Mouse (Mus musculus) large intestine, adult 2 months (tissue): ENCODE data around the gene Gm17571. TPM values are rescaled to one million over a fixed set of nuclear protein-coding genes. Genes with fewer than 3 reads are reported as not detected.

ENCODE experiments used
- DNase-seq: peaks from one replicate; pipeline ENCODE4 v3.0.0-alpha.2; 2012; ENCODE audit warnings: low read depth, low spot score
- WGBS: fragments of 180-500 bp; shearing (Covaris S2); methylation state at CpG from one replicate; pipeline ENCODE4 v1.1.7; 2018; 5-methylcytosine and 5-hydroxymethylcytosine counted together
- polyA plus RNA-seq: library from polyadenylated mRNA; depleted of rRNA; stranded (reverse); fragments of >200 nt; gene quantifications from 2 replicates; pipeline ENCODE4 v1.2.3, GENCODE M21; 2012

The Gm17571 gene
- polyA plus RNA-seq, 1 experiment: not detected

DNA sequence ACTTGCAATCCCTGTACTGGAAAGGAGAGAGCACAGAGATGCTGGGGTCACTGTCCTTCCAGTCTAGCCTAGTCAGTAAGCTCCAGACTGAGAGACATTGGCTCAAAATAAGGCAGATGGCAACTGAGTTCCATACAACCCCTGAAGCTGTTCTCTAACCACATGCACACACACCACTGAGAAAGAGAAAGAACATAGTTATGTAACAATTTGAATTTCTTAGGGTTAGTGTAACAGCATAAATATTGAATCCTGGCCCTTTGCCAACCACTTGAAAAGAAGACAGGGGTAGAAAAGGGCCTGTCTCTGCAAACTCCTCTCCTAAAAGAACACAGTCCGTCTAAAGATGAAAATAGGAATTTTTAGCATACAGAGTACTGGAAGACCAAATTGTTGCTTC is 12.8 kb upstream of the Gm17571 start:
- WGBS: 68% methylated on average over 1 of the region's 1 CpGs
- DNase-seq: no peak

DNA sequence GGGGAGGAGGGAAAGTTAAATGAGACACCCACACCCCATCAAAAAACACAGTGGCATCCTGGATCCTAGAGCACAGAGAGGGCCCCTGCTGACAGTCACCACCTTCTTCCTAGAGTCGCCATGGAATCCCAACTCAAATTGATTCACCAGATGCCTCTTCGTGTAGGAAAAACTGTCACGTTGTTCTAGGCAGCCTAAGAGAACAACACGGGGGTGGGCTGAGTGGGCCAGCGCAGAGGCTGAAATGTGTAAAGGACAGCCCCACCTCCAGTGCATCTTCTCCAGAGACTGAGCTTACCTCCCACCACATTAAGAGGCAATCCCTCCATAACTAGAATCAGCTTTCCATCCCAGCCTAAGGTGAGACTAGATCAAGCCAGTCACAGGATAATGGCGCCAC is 11.2 kb upstream of the Gm17571 start:
- DNase-seq: no peak
- 92% methylated on average over 6 of the region's 6 CpGs for WGBS

DNA sequence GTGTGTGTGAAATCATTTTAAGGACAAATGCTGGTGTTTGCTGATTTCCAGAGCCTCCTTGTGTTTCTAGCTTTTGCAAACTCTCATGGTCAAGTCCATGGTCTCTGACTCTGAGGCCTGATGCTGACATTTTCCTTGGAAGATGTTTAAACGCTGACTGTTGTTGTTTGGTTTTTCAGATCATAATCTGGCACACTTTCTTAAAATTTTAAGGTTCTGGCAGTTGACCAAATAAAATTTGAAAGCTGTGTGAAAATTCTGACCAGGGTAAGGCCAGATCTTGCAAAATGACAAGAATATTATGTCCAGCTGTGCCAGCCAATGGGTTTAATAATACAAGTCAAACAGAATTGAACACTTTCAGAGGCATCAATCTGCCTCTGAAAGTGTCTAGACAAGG is 8.7 kb upstream of the Gm17571 start:
- 41% methylated on average over 1 of the region's 1 CpGs for WGBS
- no peak for DNase-seq

DNA sequence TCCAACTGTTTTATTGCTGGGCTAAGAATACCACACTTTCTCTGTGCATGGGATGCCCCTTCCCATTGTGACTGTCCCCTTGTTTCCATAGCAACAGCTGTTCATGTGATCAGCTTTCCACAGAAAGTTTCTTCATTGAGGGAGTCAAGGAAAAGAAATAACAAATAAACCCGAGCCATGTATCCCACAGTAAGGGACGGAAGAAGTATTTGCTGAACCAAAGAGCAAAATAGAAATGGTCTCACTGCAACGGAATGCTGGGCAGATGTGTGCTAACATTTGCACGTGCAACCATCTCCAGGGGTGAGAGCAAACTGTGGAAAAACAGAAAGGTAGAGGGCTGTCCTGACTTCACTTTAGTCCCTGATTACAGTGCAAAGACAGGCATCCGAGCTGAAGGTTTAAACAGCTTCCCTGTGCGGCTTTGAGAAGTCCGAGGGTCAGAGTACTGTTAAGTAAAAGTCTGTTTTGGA is 8.1 kb upstream of the Gm17571 start:
- no peak for DNase-seq
- WGBS: 27% methylated on average over 7 of the region's 7 CpGs

- no peak for DNase-seq
- 81% methylated on average over 3 of the region's 3 CpGs for WGBS
Observed at GRCm38 (mm10) chr9:13448716-13449115, 2.2 kb upstream of the Gm17571 start.

DNA sequence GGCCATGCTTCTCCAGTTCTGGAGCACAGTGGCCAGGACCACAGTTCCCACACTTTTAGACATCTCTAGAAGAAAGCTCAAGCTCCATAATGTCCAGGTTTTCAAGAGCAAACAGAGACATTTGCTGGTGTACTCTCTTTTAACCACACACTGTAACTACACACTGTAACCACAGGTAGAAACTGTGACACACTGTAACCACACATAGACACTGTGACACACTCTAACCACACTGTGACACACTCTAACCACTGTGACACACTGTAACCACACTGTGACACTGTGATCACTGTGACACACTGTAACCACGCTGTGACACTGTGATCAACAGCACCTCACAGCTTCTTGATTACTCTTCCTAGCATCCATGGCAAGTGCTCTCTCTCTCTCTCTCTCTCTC is 317 bp downstream of the Gm17571 start:
- DNase-seq: no peak
- 74% methylated on average over 1 of the region's 1 CpGs for WGBS

GRCm38 (mm10) chr9:13443484-13444211 is 2.9 kb downstream of the Gm17571 start:
- no peak for DNase-seq
- 61% methylated on average over 1 of the region's 1 CpGs for WGBS

DNA sequence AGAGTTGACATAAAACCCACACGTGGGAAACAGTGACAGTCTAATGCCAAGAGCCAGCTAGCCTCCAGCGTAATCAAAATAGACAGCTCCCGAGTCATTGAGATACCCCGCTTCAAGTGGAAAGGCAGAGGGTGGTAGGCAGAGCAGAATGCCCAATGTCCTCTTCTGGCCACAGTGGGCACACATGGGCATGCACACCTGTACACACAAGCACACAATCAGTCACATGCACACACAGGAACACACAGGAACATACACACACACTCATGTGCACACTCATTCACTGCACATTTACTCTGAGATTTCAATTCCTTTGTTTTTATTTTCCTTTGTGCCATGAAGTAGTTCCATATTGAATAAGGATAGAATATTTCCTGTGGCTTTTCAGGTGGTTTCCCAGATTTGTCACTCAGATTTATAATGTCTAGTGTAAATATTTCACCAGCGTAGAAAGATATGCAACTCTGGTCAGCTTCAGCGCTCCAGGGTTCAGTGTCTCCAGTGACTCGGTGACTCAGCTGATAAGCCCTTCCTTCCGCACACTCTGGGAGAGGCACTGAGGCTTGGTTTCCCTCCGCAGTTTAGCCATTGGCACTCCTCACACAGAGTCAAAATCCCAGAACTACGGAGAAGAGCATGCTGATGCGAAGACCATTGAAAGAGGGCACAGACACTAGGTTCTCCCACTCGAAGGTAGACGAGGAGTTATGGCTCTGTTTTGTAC is 4.4 kb downstream of the Gm17571 start:
- WGBS: 53% methylated on average over 13 of the region's 13 CpGs
- DNase-seq: no peak

DNA sequence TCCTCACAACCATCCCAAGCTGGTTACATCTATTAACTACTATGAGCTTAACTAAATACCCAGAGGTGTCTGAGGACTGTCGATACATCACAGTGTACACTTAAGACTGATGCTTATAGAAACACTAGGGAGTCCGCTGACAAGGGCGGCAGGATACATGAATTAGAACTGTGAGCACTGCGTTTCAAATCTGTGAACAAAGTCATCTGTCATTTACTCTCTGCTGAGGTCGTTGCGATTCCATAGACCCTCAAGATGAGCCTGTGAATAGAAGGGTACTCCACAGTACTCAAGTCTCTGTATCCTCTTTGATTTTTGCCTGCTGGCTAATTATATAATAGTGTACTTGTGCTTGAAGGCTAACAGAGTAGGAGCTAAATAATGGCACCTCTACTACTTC is 5.6 kb downstream of the Gm17571 start:
- WGBS: 90% methylated on average over 6 of the region's 6 CpGs
- DNase-seq: no peak

DNA sequence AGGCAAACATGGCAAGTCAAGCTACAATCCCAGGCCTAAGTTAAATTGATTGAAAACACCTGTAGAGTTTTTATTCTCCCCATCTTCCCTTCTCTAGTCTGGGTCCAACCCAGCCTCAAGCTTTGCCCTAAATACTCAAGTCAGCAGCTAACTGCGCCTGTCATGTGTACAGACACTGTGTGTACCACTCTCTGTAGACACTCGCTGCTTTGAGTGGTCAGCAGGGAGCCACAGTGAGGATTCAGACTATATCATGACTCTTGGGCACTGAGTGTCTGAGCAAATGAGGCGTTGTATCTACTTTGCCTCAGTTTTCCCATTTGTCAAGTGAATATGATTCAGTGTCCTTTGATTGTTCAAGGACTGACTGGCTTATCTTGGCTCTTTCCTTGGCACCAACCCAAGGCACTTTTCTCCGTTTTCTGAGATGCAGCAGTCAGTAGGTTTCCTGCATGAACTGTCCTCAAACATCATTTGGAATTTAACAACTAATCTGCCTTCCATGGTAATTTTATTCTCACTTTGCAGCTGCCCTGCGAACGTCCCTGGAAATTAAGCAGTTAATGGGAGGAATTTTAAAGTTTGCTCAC is 13.0 kb downstream of the Gm17571 start:
- 78% methylated on average over 6 of the region's 6 CpGs for WGBS
- no peak for DNase-seq

- WGBS: 88% methylated on average over 3 of the region's 3 CpGs
- DNase-seq: no peak
Observed at GRCm38 (mm10) chr9:13431646-13432045, 14.9 kb downstream of the Gm17571 start.

DNA sequence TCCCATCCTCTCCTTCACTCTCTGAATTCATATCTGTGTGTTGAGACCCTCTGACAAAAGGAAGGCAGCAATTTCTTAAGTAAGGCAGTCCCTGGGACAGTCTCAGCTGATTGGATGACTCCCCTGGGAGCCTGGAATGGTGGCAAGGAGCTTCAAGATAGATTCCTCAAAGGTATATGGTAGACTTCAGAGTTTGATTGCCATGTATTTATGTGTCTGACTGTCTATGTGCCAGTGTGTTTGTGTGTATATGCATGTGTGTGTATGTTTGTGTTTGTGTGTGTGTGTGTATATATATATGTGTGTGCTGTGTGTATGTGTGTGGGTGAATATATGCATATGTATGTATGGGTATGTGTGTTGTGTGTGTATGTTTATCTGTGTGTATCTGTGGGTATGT is 15.8 kb downstream of the Gm17571 start:
- DNase-seq: no peak

DNA sequence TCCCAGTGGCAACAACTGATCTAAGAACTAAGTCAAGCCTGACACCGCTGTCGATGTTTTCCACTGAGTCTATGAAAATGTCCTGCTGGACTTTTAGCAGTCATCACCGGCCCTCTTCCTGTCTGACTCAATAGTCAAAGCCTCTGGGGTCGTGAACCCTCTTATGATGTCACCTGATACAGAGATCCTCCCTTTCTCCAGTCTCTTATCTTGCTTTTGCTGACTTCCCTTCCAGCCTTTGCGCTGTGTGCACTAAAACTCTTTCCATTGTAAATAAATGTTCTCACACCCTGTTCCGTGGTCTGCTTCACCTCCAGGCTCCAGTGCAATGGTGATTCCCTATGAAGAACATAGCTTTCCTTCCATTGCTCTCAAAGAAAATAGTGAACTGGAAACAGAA is 16.3 kb downstream of the Gm17571 start:
- 42% methylated on average over 6 of the region's 6 CpGs for WGBS
- DNase-seq: no peak

DNA sequence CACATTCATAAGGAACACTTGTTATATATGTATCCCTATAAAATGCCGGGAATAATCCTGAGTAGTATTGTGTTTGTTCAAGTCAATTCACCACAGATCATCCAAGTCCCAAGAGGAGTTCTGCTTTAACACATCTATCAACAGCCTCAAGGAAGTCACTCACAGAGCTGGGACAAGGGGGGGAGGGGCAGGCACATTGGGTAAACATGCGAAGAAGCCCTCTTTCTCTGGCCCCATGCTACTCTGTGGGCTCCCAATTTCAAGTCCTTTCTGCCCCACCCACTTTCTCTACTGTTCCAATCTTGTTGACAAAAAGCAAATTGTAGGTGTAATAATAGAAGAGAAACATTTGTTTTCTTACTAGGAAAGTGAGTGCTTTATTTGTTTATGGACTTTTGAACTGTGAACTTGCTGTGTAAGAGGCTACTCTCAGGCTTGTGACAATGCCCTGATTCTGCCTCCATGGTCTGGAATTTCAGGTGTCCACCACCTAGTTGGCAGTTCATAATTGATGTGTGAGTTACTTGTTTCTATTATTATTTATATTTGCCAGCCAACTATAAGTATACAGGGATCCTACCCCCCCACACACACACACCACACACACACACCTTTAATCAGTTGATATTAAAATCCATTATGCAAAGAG is 17.0 kb downstream of the Gm17571 start:
- 28% methylated on average over 2 of the region's 2 CpGs for WGBS
- DNase-seq: no peak

DNA sequence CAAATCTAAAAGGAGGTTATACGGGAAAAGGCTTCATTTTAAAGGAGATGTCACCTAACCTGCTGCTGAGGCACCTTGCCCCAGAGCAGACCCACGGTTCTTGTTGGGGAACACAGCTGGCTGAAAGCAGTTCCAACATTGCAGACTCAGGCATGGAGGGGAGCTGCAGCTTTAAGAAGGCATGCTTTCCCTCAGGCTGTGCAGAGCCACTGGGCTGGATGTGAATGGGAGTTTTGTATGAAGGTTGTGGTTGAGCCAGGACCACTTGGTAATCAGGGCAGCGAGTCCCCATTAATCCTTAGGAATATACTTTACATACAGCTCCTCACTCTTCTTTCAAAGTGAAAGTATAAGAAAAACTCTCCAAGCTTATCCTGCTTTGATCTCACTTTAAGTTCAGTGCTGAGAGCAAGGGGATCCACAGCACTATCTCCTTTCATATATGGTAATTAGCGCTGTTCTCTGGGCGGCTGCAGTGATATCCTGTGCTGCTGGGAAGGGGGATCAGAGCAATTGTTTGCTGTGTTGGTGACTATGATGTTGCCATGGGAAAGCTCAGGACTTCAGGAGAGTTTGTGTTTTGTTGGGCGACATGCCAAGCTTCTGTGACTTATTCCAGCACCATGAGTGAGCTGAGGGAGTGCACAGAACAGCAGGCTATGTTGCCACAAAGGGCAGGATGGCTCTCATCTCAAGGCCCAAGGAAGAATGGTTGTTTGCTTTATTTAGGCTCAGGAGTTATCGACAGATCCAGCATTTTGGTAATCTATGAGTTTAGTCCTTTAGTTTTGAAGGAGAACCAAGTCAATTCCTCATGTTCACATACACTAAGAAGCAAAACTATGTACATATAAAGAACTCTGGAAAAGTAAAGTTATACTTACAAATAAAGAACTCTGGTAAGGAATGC is 21.3 kb downstream of the Gm17571 start:
- no peak for DNase-seq
- 31% methylated on average over 7 of the region's 7 CpGs for WGBS

- no peak for DNase-seq
Observed at GRCm38 (mm10) chr9:13414230-13414766, 32.3 kb downstream of the Gm17571 start.
